Mouse (Mus musculus): ENCODE measurements around the gene Atf1.
"Not testable (repeated sequence)": the region's sequence is repeated elsewhere in the genome, so short reads cannot be mapped to it uniquely, and the experiment has no call there.

The Atf1 gene

GRCm38 (mm10) chr15:100258646-100259425 is 31.2 kb downstream of the Atf1 start:
- no peak for DNase-seq (ENCODE audit: low read depth, low spot score)

DNA sequence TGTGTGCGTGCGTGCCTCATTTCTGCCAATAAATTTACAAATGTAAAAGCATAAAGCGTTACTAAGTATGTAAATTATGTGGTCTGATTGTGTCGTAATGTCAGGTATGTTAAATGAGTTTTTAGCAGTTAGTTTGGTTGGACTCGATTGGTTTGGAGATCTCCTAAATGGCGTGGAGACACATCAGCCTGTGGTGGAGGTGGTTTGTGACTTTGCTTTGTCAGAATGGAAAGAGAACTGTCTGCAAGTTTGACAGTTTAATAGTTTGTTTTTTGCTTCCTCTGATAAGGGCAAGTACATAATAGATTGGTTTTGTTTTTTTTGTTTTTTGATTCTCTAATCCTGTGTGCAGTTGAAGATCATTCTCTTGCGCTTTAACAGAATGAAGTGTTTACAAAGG is 32.7 kb downstream of the Atf1 start:
- not testable (repeated sequence) for DNase-seq (ENCODE audit: low read depth, low spot score)

GRCm38 (mm10) chr15:100263246-100263905 is 35.8 kb downstream of the Atf1 start:
- DNase-seq (ENCODE audit: low read depth, low spot score): peak; percentile 31

GRCm38 (mm10) chr15:100265586-100266325 is 38.1 kb downstream of the Atf1 start:
- DNase-seq (ENCODE audit: low read depth, low spot score): no peak

GRCm38 (mm10) chr15:100268916-100269315 is 41.3 kb downstream of the Atf1 start:
- no peak for DNase-seq (ENCODE audit: low read depth, low spot score)

DNA sequence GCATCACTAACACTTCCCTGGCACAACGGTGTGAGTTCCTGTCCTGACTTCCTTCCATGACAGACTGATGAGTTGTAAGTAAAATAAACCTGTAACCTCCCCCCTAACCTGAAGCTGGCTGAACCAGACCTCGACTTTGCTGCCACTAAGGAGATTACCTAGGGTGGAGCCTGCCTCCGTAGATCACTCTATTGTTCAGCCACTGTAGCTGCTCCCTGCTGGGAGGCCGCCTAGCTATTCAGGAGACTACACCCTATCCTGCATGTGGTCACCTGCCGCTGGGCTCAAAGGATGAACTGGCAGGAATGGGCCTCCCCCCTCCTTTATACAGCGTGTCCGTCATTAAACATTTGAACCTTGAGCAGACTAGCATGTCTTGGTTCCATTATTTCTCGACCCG is 42.2 kb downstream of the Atf1 start:
- no peak for DNase-seq (ENCODE audit: low read depth, low spot score)

DNA sequence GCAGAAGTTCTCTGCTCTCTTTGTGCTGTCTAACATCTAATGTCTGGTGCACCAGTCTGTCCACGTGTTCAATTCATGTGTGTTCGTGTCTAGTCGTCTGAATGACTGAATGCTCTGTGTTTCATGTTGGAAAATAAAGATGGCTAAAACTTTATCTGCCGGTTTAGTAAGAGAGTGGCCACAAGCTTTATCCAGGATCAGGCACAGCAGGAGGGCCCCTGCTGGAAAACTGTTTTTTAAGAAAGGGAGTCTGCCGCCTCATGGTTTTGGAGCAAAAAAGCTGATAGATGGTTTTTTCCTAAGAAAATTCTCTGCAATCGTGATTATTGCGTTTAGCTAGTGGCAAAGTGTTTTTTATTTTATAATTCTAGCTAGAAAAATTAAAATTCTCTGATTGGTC is 43.0 kb downstream of the Atf1 start:
- not testable (repeated sequence) for DNase-seq (ENCODE audit: low read depth, low spot score)

GRCm38 (mm10) chr15:100271411-100271810 is 43.8 kb downstream of the Atf1 start:
- DNase-seq (ENCODE audit: low read depth, low spot score): no peak

DNA sequence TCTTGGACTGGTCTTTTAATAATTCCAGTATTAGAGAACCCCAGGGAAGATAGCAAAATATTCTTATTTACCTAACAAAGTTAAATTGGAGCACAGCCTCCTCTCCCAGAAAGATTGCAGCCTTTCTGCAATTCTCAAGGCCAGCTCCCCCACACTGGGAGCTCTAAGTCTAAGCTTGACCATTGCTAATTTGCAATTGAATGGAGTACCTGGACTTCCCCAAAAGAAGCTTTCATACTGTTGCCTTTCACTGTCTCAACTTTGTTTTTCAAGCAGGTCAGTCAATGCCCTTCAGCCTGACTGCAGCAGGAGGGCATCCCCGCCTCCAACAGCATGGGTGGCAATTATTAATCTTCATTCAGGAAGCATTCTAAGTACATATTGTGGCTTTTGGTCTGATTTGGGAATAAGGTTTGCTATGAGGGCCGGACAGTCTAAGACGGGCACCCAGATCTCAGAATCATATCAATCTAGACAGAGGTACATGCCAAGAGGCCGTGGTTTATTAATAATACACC is 46.2 kb downstream of the Atf1 start:
- not testable (repeated sequence) for DNase-seq (ENCODE audit: low read depth, low spot score)

DNA sequence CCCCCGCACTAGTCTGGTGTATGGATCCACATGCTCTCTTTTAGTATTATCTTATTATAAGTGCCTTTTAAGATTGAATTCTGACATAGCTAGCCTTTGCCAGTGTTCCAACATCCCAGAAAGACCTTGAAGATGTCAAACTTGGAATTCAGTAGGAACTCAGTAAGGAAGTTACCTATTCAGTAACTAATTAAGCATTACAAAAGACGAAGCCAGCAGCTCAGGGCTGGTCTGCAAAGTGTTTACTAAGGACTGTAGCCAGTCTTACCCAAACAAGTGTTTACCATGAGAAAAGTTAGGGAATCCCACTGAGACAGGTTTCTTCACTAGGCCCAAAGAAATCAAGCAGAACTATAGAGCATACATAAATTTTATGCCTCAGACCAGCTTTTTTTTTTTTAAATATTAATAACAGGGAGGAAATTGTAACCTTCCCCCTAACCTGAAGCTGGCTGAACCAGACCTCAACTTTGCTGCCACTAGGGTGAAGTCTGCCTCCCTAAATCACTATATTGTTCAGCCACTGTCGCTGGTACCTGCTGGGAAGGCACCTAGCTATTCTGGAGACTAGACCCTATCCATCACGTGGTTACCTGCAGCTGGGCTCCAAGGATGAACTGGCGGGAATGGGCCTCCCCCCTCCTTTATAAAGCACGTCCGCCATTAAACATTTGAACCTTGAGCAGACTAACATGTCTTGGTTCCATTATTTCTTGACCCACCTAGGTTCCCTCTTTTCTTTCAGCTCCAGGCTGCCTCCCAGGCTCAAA is 47.4 kb downstream of the Atf1 start:
- DNase-seq (ENCODE audit: low read depth, low spot score): no peak

GRCm38 (mm10) chr15:100276403-100276802 is 48.8 kb downstream of the Atf1 start:
- DNase-seq (ENCODE audit: low read depth, low spot score): no peak

DNA sequence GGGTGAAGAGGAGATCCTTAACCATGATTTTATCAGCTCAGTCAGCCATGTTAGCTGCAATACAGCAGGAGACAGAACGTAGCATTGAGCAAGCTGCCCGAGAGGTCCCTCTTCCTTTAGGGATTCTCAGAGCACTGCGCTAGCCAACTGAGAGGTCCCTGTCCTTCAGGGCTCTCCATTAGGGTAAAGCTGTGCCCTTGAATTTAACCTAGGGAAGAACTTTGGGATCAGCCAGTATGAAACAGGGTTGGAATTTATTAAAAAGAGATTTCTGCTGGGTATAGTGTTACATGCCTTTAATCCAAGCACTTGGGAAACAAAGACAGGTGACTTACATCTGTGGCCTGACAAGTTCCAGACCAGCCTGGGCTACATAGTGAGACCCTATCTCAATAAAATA is 50.0 kb downstream of the Atf1 start:
- no peak for DNase-seq (ENCODE audit: low read depth, low spot score)

DNA sequence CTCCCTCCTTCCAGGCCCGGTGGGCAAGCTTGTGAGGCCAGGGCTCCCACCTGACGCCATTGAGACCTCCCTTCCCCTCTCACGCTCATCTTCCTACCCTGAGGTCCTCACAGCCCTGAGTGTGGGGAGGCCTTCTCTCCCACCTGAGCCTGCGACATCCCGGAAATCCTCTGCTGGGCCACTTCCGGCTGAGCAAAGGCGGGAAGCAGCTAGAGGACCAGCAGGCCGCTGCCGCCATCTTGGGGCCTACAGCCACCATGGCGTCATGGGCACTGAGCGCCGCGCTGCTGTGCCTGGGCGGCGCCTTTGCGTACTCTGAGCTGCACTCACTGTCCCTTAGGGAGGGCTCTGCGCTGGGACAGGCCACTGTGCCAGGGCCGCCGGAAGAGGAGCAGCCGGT is 53.0 kb downstream of the Atf1 start, which contains the start of gene Tmprss12:
Tmprss12 (plus strand) TSS at position 212 of the 400 bp plus-strand sequence.
- no peak for DNase-seq (ENCODE audit: low read depth, low spot score)

GRCm38 (mm10) chr15:100288980-100289379 is 61.4 kb downstream of the Atf1 start:
- DNase-seq (ENCODE audit: low read depth, low spot score): no peak

DNA sequence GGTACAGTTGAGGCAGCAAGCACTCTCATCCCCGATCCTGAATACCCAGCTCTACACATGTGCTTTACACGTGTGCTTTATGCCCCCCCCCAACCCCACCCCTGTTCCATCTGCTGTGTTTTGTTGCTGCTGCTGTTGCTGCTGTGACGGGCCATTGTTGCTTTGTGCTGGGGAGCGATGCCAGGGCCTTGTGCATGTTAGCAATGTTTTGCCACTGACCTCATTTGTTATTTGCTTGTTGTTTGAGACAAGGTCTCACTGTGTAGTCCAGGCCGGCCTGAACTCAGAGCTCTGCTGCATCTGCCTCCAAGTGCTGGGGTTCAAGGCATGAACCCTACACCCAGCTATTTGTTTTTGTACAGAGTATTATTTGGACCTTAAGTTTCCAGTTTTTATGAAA is 63.2 kb downstream of the Atf1 start:
- DNase-seq (ENCODE audit: low read depth, low spot score): peak; percentile 52

DNA sequence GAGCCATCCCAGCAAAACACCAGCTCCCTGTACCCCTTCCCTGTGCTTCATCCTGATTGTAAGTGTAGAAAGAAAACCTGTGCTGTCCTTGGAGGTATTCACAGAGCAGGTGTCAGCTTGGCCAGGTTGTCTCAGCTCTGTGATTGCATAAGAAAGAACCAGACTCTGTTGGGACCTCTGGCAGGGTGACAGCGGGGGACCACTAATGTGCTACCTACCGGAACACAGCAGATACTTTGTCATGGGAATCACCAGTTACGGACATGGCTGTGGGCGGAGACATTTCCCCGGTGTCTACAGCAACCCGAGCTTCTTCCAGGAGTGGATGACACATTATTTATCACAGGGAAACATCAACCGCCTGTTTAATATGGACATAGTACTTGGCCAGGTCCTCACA is 64.7 kb downstream of the Atf1 start:
- no peak for DNase-seq (ENCODE audit: low read depth, low spot score)

GRCm38 (mm10) chr15:100297856-100298255 is 70.2 kb downstream of the Atf1 start:
- no peak for DNase-seq (ENCODE audit: low read depth, low spot score)

DNA sequence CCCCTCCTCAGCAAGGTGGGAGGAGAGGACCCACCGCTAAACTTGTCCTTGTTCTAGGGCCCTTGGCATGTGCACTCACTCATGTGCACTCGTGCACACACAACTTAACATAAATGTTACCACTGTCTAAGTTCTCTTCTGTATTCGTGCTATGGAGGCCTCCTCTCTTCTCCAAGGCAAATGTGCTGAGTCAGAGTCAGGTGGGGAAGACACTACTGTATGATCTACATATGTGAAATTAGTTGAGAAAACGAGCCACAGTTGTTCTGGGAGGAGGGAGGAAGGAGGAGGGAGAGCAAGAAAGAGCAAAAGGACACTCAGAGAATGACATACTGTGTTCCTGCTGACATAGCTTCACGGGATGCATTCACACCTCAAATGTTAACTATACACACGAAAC is 72.9 kb downstream of the Atf1 start:
- DNase-seq (ENCODE audit: low read depth, low spot score): no peak

GRCm38 (mm10) chr15:100301556-100301955 is 73.9 kb downstream of the Atf1 start:
- DNase-seq (ENCODE audit: low read depth, low spot score): no peak

DNA sequence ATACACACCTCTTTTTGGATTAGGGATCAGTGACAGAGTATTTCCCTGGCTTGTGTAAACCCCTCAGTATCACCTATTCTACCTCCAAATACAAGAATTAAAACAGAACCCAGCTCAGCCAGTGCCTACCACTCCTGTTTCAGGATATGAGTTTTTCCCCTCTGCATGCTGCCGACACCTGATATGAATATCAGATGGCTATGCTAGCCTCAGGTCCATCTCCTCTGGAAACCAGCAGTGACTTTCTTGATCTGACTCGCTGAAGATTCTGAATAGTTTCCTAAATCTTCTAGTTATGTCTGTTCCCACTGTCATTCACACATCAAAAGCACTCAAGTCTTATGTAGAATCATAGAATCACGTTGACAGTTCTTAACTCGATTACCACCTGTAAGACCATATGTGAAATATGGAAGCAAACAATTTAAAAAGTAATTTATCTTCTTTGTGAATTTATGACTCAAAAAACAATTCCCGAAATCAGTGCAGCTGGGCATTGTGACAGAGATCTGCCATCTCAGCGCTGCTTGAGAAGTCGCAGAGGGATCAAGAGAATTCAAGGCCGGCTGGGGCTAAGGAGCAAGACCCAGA is 75.9 kb downstream of the Atf1 start:
- no peak for DNase-seq (ENCODE audit: low read depth, low spot score)
